Mouse (Mus musculus) heart, postnatal 36 days (tissue): ENCODE data around the gene Gtpbp1. TPM values are rescaled to one million over a fixed set of nuclear protein-coding genes. Genes with fewer than 3 reads are reported as not detected.

Experiments used
- DNase-seq, 2 experiments: peaks; one replicate each; pipeline ENCODE4 v3.0.0; 2021 to 2022
- intact Hi-C: fragments of 180-260 bp; cut with DNase I; formaldehyde crosslinking; loops from one replicate; pipeline ENCODE4 v1.15.1; 2025
- total RNA-seq, 2 experiments: library from RNA; stranded (reverse); gene quantifications; 2 replicates each; pipeline ENCODE4 v1.2.3; 2021

Gene Gtpbp1
- total RNA-seq, 2 experiments from 2014 or later, result 27.2 to 28.4 TPM

- DNase-seq, result no peak
- intact Hi-C loops, result no loop called here
Observed at GRCm38 (mm10) chr15:79745883-79746282, 55.2 kb downstream of the Gtpbp1 start.

- intact Hi-C loops, result no loop called here
- DNase-seq, result no peak
Observed at GRCm38 (mm10) chr15:79747998-79748397, 57.4 kb downstream of the Gtpbp1 start.

- no peak for DNase-seq
- intact Hi-C loops, result no loop called here
Observed at GRCm38 (mm10) chr15:79749162-79749561, 58.5 kb downstream of the Gtpbp1 start.

- no peak for DNase-seq
- intact Hi-C loops, result loop anchor here (5.0 kb wide), 2 partner anchors 132 to 332 kb away; no protein-coding TSS in a partner anchor
Observed at GRCm38 (mm10) chr15:79750266-79750665, 59.6 kb downstream of the Gtpbp1 start.

- intact Hi-C loops, result loop anchor here (2.0 to 5.0 kb wide), 3 partner anchors 79 to 331 kb away; no protein-coding TSS in a partner anchor
- DNase-seq, result no peak
Observed at GRCm38 (mm10) chr15:79751772-79752171, 61.1 kb downstream of the Gtpbp1 start.

- intact Hi-C loops, result loop anchor here (1.0 to 5.0 kb wide), 4 partner anchors 54 to 329 kb away; no protein-coding TSS in a partner anchor
- DNase-seq, result peak; percentile 80 to 81
Observed at GRCm38 (mm10) chr15:79752742-79753419, 62.2 kb downstream of the Gtpbp1 start.

GRCm38 (mm10) chr15:79753420-79753752 lies 62.7 kb downstream of the Gtpbp1 start:
- intact Hi-C loops, result loop anchor here (1.0 to 5.0 kb wide), 4 partner anchors 54 to 329 kb away; no protein-coding TSS in a partner anchor
- no peak for DNase-seq

- intact Hi-C loops, result loop anchor here (1.0 to 5.0 kb wide), 4 partner anchors 53 to 328 kb away; no protein-coding TSS in a partner anchor
- DNase-seq, result no peak
Observed at GRCm38 (mm10) chr15:79753873-79754272, 63.2 kb downstream of the Gtpbp1 start.

GRCm38 (mm10) chr15:79755176-79755575 lies 64.5 kb downstream of the Gtpbp1 start:
- intact Hi-C loops, result no loop called here
- no peak for DNase-seq

- DNase-seq, result no peak
Observed at GRCm38 (mm10) chr15:79755977-79756625, 65.5 kb downstream of the Gtpbp1 start.

GRCm38 (mm10) chr15:79757118-79757517 lies 66.5 kb downstream of the Gtpbp1 start:
- intact Hi-C loops, result no loop called here

More at GRCm38 (mm10) chr15:79755977-79756625, 65.5 kb downstream of the Gtpbp1 start:
- intact Hi-C loops, result no loop called here

GRCm38 (mm10) chr15:79760956-79761355 lies 70.3 kb downstream of the Gtpbp1 start:
- intact Hi-C loops, result no loop called here
- no peak for DNase-seq

More at GRCm38 (mm10) chr15:79757118-79757517, 66.5 kb downstream of the Gtpbp1 start:
- no peak for DNase-seq

- no peak for DNase-seq
- intact Hi-C loops, result no loop called here
Observed at GRCm38 (mm10) chr15:79763001-79763400, 72.4 kb downstream of the Gtpbp1 start.

- intact Hi-C loops, result no loop called here
- DNase-seq, result no peak
Observed at GRCm38 (mm10) chr15:79763601-79764246, 73.1 kb downstream of the Gtpbp1 start.

GRCm38 (mm10) chr15:79764539-79765267 lies 74.1 kb downstream of the Gtpbp1 start:
- DNase-seq, result no peak
- intact Hi-C loops, result no loop called here

- intact Hi-C loops, result no loop called here
- DNase-seq, result no peak
Observed at GRCm38 (mm10) chr15:79765361-79765760, 74.7 kb downstream of the Gtpbp1 start.

- intact Hi-C loops, result no loop called here
- no peak for DNase-seq
Observed at GRCm38 (mm10) chr15:79766168-79766567, 75.5 kb downstream of the Gtpbp1 start.

- no peak for DNase-seq
- intact Hi-C loops, result no loop called here
Observed at GRCm38 (mm10) chr15:79766586-79767071, 76.0 kb downstream of the Gtpbp1 start.

- DNase-seq, result no peak
- intact Hi-C loops, result no loop called here
Observed at GRCm38 (mm10) chr15:79767327-79767961, 76.8 kb downstream of the Gtpbp1 start.

- intact Hi-C loops, result no loop called here
- DNase-seq, result no peak
Observed at GRCm38 (mm10) chr15:79768302-79768701, 77.7 kb downstream of the Gtpbp1 start.
